Mouse (Mus musculus): ENCODE results near the gene Hcfc2.

The Hcfc2 gene

GRCm38 (mm10) chr10:82695956-82696355 lies at the start of gene Hcfc2:
Hcfc2 (plus strand) TSS chr10:82696160.
- no peak for DNase-seq

GRCm38 (mm10) chr10:82647205-82647811 lies 48.7 kb upstream of the Hcfc2 start:
- no peak for DNase-seq

DNA sequence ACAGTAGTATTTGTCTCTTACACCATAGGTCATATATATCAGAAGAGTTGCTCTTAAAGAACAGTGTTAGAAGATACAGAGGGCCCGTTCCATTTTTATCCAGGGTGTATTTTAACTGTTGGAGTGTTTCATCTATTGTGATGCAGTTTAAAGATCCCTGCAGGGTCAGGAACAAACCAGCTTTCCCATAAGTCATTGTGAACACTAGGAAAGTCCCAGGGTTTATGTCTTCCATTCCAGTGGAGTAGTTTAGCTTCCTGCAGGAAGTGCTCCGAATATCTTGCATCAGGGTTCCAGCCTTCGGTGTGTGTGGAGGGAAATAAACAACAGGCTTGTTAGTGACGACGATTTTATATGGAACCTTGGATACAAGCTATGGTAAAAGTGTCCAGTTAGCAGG lies 44.7 kb upstream of the Hcfc2 start:
- no peak for DNase-seq

DNA sequence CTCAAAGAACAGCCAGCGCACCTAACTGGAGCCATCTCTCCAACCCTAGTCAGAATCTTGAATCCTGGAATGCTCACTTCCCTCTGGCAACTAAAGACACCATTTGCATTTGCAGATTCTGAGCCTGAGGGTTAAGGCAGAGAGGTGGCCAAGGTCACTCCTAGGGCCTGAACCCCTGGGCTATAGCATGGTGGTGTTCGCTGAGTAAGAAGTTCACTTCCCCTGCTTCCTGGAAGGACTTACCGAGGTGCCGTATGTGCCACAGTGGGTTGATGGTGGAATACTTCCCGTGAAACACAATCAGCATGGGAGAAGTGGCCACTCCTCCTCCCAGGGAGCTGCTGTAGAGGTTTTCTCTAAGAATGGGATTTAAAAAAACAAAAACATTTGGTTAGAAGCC lies 43.3 kb upstream of the Hcfc2 start:
- no peak for DNase-seq

DNA sequence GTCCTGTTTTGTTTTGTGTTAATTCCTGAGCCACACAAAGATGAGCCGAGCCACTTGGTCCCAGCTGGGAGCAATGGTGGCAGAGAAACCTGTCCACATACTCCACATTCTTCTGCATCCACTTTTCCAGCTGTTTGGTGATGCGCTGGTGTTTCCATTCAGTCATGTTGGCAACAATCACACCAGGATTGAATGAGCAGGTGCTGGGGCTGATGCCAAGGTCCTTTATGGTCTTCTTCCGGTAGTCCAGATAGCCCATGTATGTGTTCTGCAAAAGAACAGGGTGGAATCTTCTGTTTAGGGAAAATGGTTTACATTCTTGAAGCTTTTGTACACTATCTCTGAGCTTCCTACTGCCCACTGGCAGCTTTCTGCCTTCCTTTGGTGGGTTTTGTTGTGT lies 41.4 kb upstream of the Hcfc2 start:
- no peak for DNase-seq

GRCm38 (mm10) chr10:82661820-82662219 lies 34.1 kb upstream of the Hcfc2 start:
- no peak for DNase-seq

- DNase-seq = no peak
Measured at GRCm38 (mm10) chr10:82662267-82662990, 33.5 kb upstream of the Hcfc2 start.

DNA sequence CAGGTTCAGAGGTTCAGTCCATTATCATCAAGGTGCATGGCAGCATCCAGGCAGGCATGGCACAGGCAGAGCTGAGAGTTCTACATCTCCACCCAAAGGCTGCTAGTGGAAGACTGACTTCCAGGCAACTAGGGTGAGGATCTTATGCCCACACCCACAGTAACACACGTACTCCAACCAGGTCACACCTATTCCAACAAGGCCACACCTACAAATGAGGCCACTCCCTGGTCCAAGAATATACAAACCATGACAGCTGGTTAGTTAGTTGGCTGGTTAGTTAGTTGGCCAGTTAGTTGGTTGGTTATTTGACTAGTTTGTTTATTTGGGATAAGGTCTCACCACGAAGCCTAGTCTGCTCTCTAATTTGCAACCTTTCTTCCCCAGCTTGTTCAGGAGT lies 32.7 kb upstream of the Hcfc2 start:
- no peak for DNase-seq

- no peak for DNase-seq
Measured at GRCm38 (mm10) chr10:82665951-82666350, 30.0 kb upstream of the Hcfc2 start.

DNA sequence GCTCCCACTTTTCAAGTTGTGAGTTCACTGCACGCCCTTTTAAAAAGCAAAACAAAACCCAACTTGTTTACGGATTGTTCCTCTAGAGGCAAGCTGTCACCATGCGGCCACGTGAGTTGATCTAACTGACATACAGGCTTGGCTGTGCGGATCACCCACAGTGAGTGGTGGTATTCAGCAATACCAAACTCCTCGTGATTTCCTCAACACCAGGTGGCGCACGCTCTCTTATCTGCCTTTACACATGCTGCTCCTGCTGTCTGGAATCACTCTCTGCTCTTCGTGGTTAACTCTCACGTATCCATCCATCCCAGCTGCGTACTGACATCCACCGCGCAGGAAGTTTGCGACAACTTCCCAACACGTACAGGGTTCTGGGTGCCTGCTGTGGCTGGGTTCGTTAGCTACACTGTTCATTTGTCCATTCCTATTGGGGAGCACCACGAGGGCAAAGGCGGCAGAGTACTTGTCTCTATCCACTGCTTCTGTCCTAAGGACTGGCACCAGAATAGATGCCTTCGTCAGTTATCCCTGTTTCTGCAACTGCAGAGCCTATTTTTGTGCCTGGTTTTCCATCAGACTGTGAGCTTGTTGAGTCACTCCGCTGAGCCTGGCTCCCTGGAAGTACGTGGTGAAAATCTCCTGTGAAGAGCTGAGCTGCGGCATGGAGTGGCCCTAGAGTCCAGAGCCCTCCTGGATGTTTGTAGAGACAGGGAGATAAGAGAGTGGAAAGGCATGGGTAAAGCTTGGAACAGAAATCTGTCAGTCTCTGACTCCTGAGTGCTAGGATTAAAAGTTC lies 29.3 kb upstream of the Hcfc2 start:
- peak; percentile 86 to 93 for DNase-seq

DNA sequence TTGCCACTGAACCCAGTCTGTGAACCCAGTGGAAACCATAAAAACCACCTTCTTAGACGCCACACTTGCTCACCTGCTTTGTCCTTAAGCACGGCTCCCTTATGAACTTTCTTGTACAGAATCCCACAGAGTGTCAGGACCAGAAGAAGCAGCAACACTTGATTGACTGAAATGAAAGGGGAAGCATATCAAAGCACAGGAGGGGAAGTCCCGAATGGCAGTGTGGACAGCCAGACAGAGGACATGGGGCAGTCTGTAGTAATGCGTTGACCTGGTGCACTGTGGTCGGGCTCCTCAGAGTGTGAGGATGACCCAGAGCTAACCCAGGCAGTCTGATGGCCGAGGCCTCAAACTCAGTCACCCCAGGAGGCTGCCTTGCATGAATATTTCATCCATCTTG lies 25.8 kb upstream of the Hcfc2 start:
- no peak for DNase-seq

DNA sequence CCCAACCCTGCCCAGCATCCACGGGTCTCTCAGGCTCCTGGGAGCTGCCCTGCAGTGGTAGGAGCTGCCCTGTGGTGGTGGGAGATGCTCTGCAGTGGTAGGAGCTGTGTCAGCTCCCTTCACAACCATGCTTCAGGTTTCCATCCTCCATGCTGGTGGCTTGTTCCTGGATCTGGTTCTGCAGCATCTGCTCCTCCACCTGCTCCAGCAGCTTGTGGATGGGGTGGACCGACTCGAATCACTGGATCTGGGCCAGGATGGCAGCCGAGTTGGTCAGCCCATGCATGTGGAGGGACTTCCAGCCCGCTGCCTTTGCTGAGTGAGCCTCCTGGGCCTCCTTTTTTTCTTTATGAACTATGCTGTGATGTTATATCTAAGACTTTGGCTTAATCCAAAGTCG lies 19.0 kb upstream of the Hcfc2 start:
- no peak for DNase-seq

DNA sequence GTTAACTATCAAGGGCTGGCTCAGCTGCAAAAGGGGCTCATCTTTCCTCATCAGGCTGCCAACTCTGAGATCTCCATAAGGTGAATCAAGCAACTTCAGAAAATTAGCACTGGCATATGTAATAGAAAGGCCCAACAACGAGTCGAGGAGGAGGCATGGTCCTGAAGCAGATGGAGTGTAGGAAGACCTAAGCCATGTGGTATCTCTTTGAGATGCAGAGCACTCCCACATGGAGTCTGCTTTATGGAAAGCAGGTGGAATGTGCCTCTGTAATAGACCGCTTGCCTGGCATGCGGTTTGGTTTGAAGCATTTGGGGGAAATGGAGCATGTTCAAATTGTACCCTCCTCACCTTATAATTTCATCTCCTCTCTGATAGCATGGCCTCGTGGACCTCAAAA lies 15.2 kb upstream of the Hcfc2 start:
- DNase-seq = no peak

GRCm38 (mm10) chr10:82681639-82682038 lies 14.3 kb upstream of the Hcfc2 start:
- no peak for DNase-seq

DNA sequence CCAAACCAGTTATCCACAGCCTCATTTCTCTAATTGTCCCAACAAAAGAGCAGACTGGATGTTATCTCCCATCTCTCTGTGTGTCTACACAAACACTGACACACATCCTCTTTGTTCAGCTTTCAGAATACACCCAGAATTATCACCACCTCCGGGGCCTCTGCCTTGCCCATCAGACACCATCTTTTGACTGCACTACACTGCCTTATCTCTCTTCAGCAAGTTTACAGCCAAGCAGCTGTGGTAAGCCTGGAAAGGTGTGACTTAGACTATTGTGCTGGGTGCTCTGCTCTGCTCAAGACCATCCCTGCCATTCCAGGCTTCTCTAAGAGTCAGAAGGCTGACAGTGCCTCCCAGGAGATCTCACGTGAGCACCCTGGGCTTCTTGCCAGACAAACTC lies 10.5 kb upstream of the Hcfc2 start:
- DNase-seq = no peak

DNA sequence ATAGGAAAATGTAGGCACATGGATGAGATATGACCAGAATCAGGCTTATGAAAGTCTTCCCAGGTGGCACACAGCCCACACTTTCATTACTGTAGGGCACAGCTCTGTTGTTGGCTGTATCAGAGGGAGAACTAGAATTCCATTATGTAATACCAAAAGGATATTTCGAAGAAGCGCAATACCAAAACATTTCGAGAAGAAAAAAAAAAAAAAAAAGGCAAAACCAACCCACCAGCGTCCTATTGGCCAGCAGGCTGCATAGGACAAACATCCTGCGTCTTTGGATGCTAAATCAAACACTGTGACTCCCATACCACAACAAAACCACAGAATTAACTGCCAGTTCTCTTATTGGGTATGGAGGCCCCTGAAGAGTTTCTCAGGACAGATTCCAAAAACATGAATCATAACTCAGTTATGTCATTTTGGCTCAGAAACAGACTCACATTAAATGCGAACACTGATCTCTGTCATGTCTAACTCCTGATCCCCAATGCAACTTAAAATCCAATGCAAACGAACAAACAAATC lies 6.2 kb upstream of the Hcfc2 start:
- DNase-seq = no peak

DNA sequence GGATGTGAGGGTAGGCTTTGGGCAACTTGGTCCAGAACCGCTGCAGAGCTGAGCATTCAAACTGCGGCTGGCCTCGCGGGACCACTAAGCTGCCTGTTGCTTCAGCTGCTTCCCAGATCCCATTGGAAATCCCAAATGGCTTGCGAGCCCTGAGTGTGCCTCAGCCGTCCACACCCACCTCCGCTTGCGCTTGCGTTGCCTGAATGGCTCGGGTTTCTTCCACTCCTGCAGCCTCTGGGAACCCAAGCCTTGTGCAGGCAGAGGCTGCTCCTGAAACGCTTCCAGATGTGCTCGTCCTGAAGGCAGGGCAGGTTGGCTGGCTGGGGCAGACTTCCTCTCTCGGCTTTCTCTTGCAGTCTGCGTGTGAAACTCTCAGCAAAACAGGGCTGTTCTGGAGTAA lies 5.5 kb upstream of the Hcfc2 start, which contains the start of gene Glt8d2:
Gene Glt8d2, minus strand, starts transcription at position 157 of the 400 bp plus-strand sequence.
- peak; percentile 18 to 38 for DNase-seq

GRCm38 (mm10) chr10:82696453-82697079 lies 606 bp downstream of the Hcfc2 start:
- DNase-seq = peak in 1 of 2 experiments; percentile 2

- peak in 1 of 2 experiments; percentile 7 for DNase-seq
Measured at GRCm38 (mm10) chr10:82697305-82697898, 1.4 kb downstream of the Hcfc2 start.

DNA sequence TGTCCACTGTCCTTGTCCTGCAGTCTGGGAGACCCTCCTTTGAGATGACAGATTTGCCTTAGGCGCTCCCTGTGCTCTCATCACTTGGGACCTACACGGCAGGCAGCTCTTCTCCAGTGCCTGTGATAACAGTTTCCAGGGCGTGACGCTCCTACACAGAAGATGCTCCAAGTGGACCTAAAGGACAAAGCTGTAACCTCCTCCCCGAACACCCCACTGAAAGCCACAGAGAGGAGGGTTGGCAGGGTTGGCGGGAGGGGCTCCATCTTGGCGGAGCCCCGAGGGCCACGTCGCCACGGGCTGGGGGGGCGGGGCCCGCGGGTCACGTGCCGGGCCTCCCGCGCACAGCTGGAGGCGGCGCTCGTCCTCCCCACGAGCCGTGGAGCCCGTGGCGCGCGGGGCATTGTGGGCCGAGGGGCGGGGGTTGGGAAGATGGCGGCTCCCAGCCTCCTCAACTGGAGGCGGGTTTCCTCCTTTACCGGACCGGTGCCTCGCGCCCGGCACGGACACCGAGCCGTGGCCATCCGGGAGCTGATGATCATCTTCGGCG lies 2.8 kb downstream of the Hcfc2 start:
- DNase-seq = peak; percentile 89 to 96

GRCm38 (mm10) chr10:82699296-82699941 lies 3.5 kb downstream of the Hcfc2 start:
- peak; percentile 6 to 39 for DNase-seq

DNA sequence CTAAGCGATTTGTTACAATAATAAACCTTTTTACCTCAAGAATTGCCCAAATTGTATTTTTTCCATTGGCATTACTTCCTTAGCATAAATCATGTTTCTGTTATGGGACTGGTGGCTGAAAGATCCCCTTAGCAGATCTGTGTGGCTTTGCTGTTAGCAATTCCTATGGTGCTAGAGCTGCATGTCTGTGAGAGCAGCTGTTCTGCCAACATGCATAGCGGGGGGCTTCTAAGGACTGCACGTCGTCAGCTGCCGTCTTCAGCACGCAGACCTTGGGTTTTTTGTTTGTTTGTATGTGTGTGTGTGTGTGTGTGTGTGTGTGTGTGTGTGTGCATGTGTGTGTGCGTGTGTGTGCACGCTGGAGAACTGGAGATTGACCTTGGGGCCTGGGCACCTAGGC lies 45.4 kb downstream of the Hcfc2 start:
- no peak for DNase-seq
